Mouse (Mus musculus): ENCODE measurements around the gene Cry2. TPM values are rescaled to one million over a fixed set of nuclear protein-coding genes. Genes with fewer than 3 reads are reported as not detected.
"Not testable (repeated sequence)": the region's sequence is repeated elsewhere in the genome, so short reads cannot be mapped to it uniquely, and the experiment has no call there.

Gene Cry2
- 4.8 and 8.0 TPM in 2 replicates for polyA plus RNA-seq (2011; ENCODE audit: insufficient read depth, insufficient read length, low replicate concordance, missing spikeins)

- WGBS = under 1% methylated on average over 76 of the region's 76 CpGs
- peak within 1 kb of the TSS; percentile 95 for H3K4me3 ChIP-seq (replicated peaks; ENCODE audit: control insufficient read depth, low read depth, low read length)
- H3K27ac ChIP-seq (ENCODE audit: control insufficient read depth, insufficient read depth, low read depth, low read length, poor library complexity) = peak within 1 kb of the TSS; percentile 81
- H3K4me1 ChIP-seq (ENCODE audit: control insufficient read depth, insufficient read depth, low read length) = no peaks in the 10 kb centered on the region; the same call in 1 of the 2 replicates
- 0 out of 2 replicates have a peak, but pooled peaks have one; percentile 9 for TF ChIP-seq CTCF (IDR thresholded peaks at IDR 0.05; ENCODE audit: control insufficient read depth, insufficient read depth, low read length)
- TF ChIP-seq POLR2A (IDR thresholded peaks at IDR 0.05; ENCODE audit: borderline replicate concordance, control insufficient read depth, low read depth, low read length) = peak; percentile 67; the same call in 1 of the 2 replicates
These were observed at the start of gene Cry2 for GRCm38 (mm10) chr2:92433578-92434374. Cry2 (minus strand) TSS chr2:92434043.

GRCm38 (mm10) chr2:92483505-92483904 lies 49.7 kb upstream of the Cry2 start:
- peak overlapping the region; percentile 72 for H3K27ac ChIP-seq (ENCODE audit: control insufficient read depth, insufficient read depth, low read depth, low read length, poor library complexity)
- WGBS = 28% methylated on average over 5 of the region's 5 CpGs
- no peak for TF ChIP-seq CTCF (IDR thresholded peaks at IDR 0.05; ENCODE audit: control insufficient read depth, insufficient read depth, low read length)
- TF ChIP-seq POLR2A (IDR thresholded peaks at IDR 0.05; ENCODE audit: borderline replicate concordance, control insufficient read depth, low read depth, low read length) = no peak
- peaks cover 4% of the 10 kb centered on the region; the same call in 1 of the 2 replicates for H3K4me1 ChIP-seq (ENCODE audit: control insufficient read depth, insufficient read depth, low read length)
- H3K4me3 ChIP-seq (replicated peaks; ENCODE audit: control insufficient read depth, low read depth, low read length) = peak overlapping the region; percentile 31

GRCm38 (mm10) chr2:92482551-92482950 lies 48.7 kb upstream of the Cry2 start:
- H3K4me3 ChIP-seq (replicated peaks; ENCODE audit: control insufficient read depth, low read depth, low read length) = no peak overlapping the region
- WGBS = 24% methylated on average over 1 of the region's 1 CpGs
- H3K4me1 ChIP-seq (ENCODE audit: control insufficient read depth, insufficient read depth, low read length) = peaks cover 4% of the 10 kb centered on the region; the same call in 1 of the 2 replicates
- TF ChIP-seq CTCF (IDR thresholded peaks at IDR 0.05; ENCODE audit: control insufficient read depth, insufficient read depth, low read length) (no peak), POLR2A (IDR thresholded peaks at IDR 0.05; ENCODE audit: borderline replicate concordance, control insufficient read depth, low read depth, low read length) (no peak)
- H3K27ac ChIP-seq (ENCODE audit: control insufficient read depth, insufficient read depth, low read depth, low read length, poor library complexity) = no peak overlapping the region

GRCm38 (mm10) chr2:92478313-92478688 lies 44.5 kb upstream of the Cry2 start:
- no peak for TF ChIP-seq POLR2A (IDR thresholded peaks at IDR 0.05; ENCODE audit: borderline replicate concordance, control insufficient read depth, low read depth, low read length)
- TF ChIP-seq CTCF (IDR thresholded peaks at IDR 0.05; ENCODE audit: control insufficient read depth, insufficient read depth, low read length) = no peak
- Histone ChIP-seq H3K4me3 (replicated peaks; ENCODE audit: control insufficient read depth, low read depth, low read length) (no peak overlapping the region), H3K4me1 (ENCODE audit: control insufficient read depth, insufficient read depth, low read length) (peaks cover 1% of the 10 kb centered on the region; the same call in 1 of the 2 replicates), H3K27ac (ENCODE audit: control insufficient read depth, insufficient read depth, low read depth, low read length, poor library complexity) (no peak overlapping the region)
- whole genome bisulfite sequencing = 37% methylated on average over 4 of the region's 4 CpGs

- no peak overlapping the region for H3K4me3 ChIP-seq (replicated peaks; ENCODE audit: control insufficient read depth, low read depth, low read length)
- 82% methylated on average over 12 of the region's 12 CpGs for WGBS
- H3K27ac ChIP-seq (ENCODE audit: control insufficient read depth, insufficient read depth, low read depth, low read length, poor library complexity) = no peak overlapping the region
- TF ChIP-seq POLR2A (IDR thresholded peaks at IDR 0.05; ENCODE audit: borderline replicate concordance, control insufficient read depth, low read depth, low read length) (no peak), CTCF (IDR thresholded peaks at IDR 0.05; ENCODE audit: control insufficient read depth, insufficient read depth, low read length) (no peak)
- H3K4me1 ChIP-seq (ENCODE audit: control insufficient read depth, insufficient read depth, low read length) = no peaks in the 10 kb centered on the region; the same call in 1 of the 2 replicates
These were observed 43.9 kb upstream of the Cry2 start for GRCm38 (mm10) chr2:92477672-92478312.

- not testable (repeated sequence) for H3K4me3 ChIP-seq (replicated peaks; ENCODE audit: control insufficient read depth, low read depth, low read length); H3K27ac ChIP-seq (ENCODE audit: control insufficient read depth, insufficient read depth, low read depth, low read length, poor library complexity); H3K4me1 ChIP-seq (ENCODE audit: control insufficient read depth, insufficient read depth, low read length)
- 85% methylated on average over 7 of the region's 7 CpGs for WGBS
These were observed 42.7 kb upstream of the Cry2 start for GRCm38 (mm10) chr2:92476580-92476979.

- Histone ChIP-seq H3K4me3 (replicated peaks; ENCODE audit: control insufficient read depth, low read depth, low read length) (no peak overlapping the region), H3K27ac (ENCODE audit: control insufficient read depth, insufficient read depth, low read depth, low read length, poor library complexity) (no peak overlapping the region), H3K4me1 (ENCODE audit: control insufficient read depth, insufficient read depth, low read length) (no peaks in the 10 kb centered on the region; the same call in 1 of the 2 replicates)
- TF ChIP-seq CTCF (IDR thresholded peaks at IDR 0.05; ENCODE audit: control insufficient read depth, insufficient read depth, low read length) = no peak
- no peak for TF ChIP-seq POLR2A (IDR thresholded peaks at IDR 0.05; ENCODE audit: borderline replicate concordance, control insufficient read depth, low read depth, low read length)
- WGBS = 70% methylated on average over 2 of the region's 2 CpGs
These were observed 41.9 kb upstream of the Cry2 start for GRCm38 (mm10) chr2:92475711-92476110.

- 70% methylated on average over 3 of the region's 3 CpGs for WGBS
- Histone ChIP-seq H3K4me3 (replicated peaks; ENCODE audit: control insufficient read depth, low read depth, low read length) (no peak overlapping the region), H3K27ac (ENCODE audit: control insufficient read depth, insufficient read depth, low read depth, low read length, poor library complexity) (no peak overlapping the region), H3K4me1 (ENCODE audit: control insufficient read depth, insufficient read depth, low read length) (no peaks in the 10 kb centered on the region; the same call in 1 of the 2 replicates)
- no peak for TF ChIP-seq CTCF (IDR thresholded peaks at IDR 0.05; ENCODE audit: control insufficient read depth, insufficient read depth, low read length)
- no peak for TF ChIP-seq POLR2A (IDR thresholded peaks at IDR 0.05; ENCODE audit: borderline replicate concordance, control insufficient read depth, low read depth, low read length)
These were observed 41.1 kb upstream of the Cry2 start for GRCm38 (mm10) chr2:92474920-92475319.
